Mouse (Mus musculus) activated CD4-positive, CD25-positive, alpha-beta regulatory T cell, adult 4 months (primary cell): ENCODE measurements around the gene Pld3. TPM values are rescaled to one million over a fixed set of nuclear protein-coding genes. Genes with fewer than 3 reads are reported as not detected.
A peak's percentile ranks its signal among the peaks of the same experiment; 100 is the strongest.

Experiments used
- ATAC-seq: one replicate; pipeline ENCODE4 v1.8.0; 2017
- polyA plus RNA-seq, 2 experiments: library from polyadenylated mRNA; unstranded; fragments of 100-300 nt; shearing (Covaris generic); gene quantifications; one replicate each; pipeline ENCODE4 v1.2.1; 2017

The Pld3 gene
- polyA plus RNA-seq, 2 experiments from 2014 or later = 149 to 193 TPM

GRCm38 (mm10) chr7:27569580-27570224, 16.7 kb upstream of the Pld3 start:
- ATAC-seq = no peak

- ATAC-seq = no peak
Measured at GRCm38 (mm10) chr7:27560978-27561377, 8.0 kb upstream of the Pld3 start.

GRCm38 (mm10) chr7:27560291-27560887, 7.4 kb upstream of the Pld3 start:
- no peak for ATAC-seq

GRCm38 (mm10) chr7:27552070-27552469, 948 bp downstream of the Pld3 start:
- no peak for ATAC-seq

- no peak for ATAC-seq
Measured at GRCm38 (mm10) chr7:27549597-27549996, 3.4 kb downstream of the Pld3 start.

- ATAC-seq = peak; percentile 85
Measured at GRCm38 (mm10) chr7:27544675-27545370, 8.2 kb downstream of the Pld3 start.

- no peak for ATAC-seq
Measured at GRCm38 (mm10) chr7:27543851-27544250, 9.2 kb downstream of the Pld3 start.

GRCm38 (mm10) chr7:27543065-27543464, 10.0 kb downstream of the Pld3 start:
- ATAC-seq = no peak

GRCm38 (mm10) chr7:27542392-27543033, 10.5 kb downstream of the Pld3 start:
- ATAC-seq = peak; percentile 30

- ATAC-seq = no peak
Measured at GRCm38 (mm10) chr7:27541922-27542321, 11.1 kb downstream of the Pld3 start.

GRCm38 (mm10) chr7:27541431-27541830, 11.6 kb downstream of the Pld3 start:
- peak; percentile 81 for ATAC-seq

- ATAC-seq = no peak
Measured at GRCm38 (mm10) chr7:27540935-27541334, 12.1 kb downstream of the Pld3 start.

GRCm38 (mm10) chr7:27540521-27540920, 12.5 kb downstream of the Pld3 start:
- no peak for ATAC-seq

GRCm38 (mm10) chr7:27538797-27539196, 14.2 kb downstream of the Pld3 start:
- ATAC-seq = no peak

GRCm38 (mm10) chr7:27537998-27538397, 15.0 kb downstream of the Pld3 start:
- no peak for ATAC-seq

- ATAC-seq = no peak
Measured at GRCm38 (mm10) chr7:27536618-27537017, 16.4 kb downstream of the Pld3 start.

GRCm38 (mm10) chr7:27535386-27535785, 17.6 kb downstream of the Pld3 start:
- ATAC-seq = no peak

GRCm38 (mm10) chr7:27532480-27533050, 20.5 kb downstream of the Pld3 start:
- ATAC-seq = no peak

- ATAC-seq = no peak
Measured at GRCm38 (mm10) chr7:27531707-27532106, 21.3 kb downstream of the Pld3 start.

- no peak for ATAC-seq
Measured at GRCm38 (mm10) chr7:27530937-27531336, 22.1 kb downstream of the Pld3 start.

- no peak for ATAC-seq
Measured at GRCm38 (mm10) chr7:27529070-27529469, 23.9 kb downstream of the Pld3 start.

GRCm38 (mm10) chr7:27526039-27526827, 26.8 kb downstream of the Pld3 start:
- peak; percentile 52 for ATAC-seq
